Mouse (Mus musculus) embryo, embryonic 11 days (tissue): ENCODE measurements around the gene Ano10.

Experiments
- DNase-seq: peaks from one replicate; pipeline ENCODE4 v3.0.0-alpha.2; 2015

The Ano10 gene

GRCm38 (mm10) chr9:122152501-122152900 lies 141.7 kb downstream of the Ano10 start:
- DNase-seq = no peak

GRCm38 (mm10) chr9:122152063-122152462 lies 142.2 kb downstream of the Ano10 start:
- DNase-seq = no peak

- DNase-seq = no peak
These were observed 144.0 kb downstream of the Ano10 start for GRCm38 (mm10) chr9:122149997-122150826.

GRCm38 (mm10) chr9:122148356-122148755 lies 145.9 kb downstream of the Ano10 start:
- no peak for DNase-seq

- DNase-seq = no peak
These were observed 147.9 kb downstream of the Ano10 start for GRCm38 (mm10) chr9:122146124-122146870.

- no peak for DNase-seq
These were observed 148.5 kb downstream of the Ano10 start for GRCm38 (mm10) chr9:122145677-122146076.

GRCm38 (mm10) chr9:122144776-122145175 lies 149.4 kb downstream of the Ano10 start:
- DNase-seq = no peak

GRCm38 (mm10) chr9:122143219-122143618 lies 151.0 kb downstream of the Ano10 start:
- no peak for DNase-seq

GRCm38 (mm10) chr9:122139236-122139635 lies 155.0 kb downstream of the Ano10 start:
- DNase-seq = no peak

GRCm38 (mm10) chr9:122138371-122139029 lies 155.7 kb downstream of the Ano10 start:
- no peak for DNase-seq

- DNase-seq = no peak
These were observed 156.3 kb downstream of the Ano10 start for GRCm38 (mm10) chr9:122137960-122138359.

GRCm38 (mm10) chr9:122135885-122136170 lies 158.4 kb downstream of the Ano10 start:
- DNase-seq = no peak

- DNase-seq = no peak
These were observed 158.9 kb downstream of the Ano10 start for GRCm38 (mm10) chr9:122135095-122135884.

- no peak for DNase-seq
These were observed 162.1 kb downstream of the Ano10 start for GRCm38 (mm10) chr9:122132145-122132544.

- DNase-seq = no peak
These were observed 163.6 kb downstream of the Ano10 start for GRCm38 (mm10) chr9:122130666-122131065.

- DNase-seq = no peak
These were observed 165.5 kb downstream of the Ano10 start for GRCm38 (mm10) chr9:122128686-122129085.

GRCm38 (mm10) chr9:122127271-122127785 lies 166.9 kb downstream of the Ano10 start:
- DNase-seq = no peak

GRCm38 (mm10) chr9:122126790-122127189 lies 167.4 kb downstream of the Ano10 start:
- DNase-seq = no peak
